Mouse (Mus musculus) forebrain, embryonic 10.5 days (tissue): ENCODE results near the gene Prdx6. TPM values are rescaled to one million over a fixed set of nuclear protein-coding genes. Genes with fewer than 3 reads are reported as not detected.
"Not testable (repeated sequence)": the region's sequence is repeated elsewhere in the genome, so short reads cannot be mapped to it uniquely, and the experiment has no call there.

Experiments used
- DNase-seq: peaks from one replicate; pipeline ENCODE4 v3.0.0-alpha.2; 2017; ENCODE audit warnings: low spot score; ENCODE audit errors: extremely low spot score
- H3K27ac ChIP-seq: fragments of 300-500 bp; sonication (generic); 2 replicates; pipeline ENCODE4 v1.5.1; 2016; ENCODE audit warnings: mild to moderate bottlenecking
- H3K27me3 ChIP-seq: fragments of 300-500 bp; sonication (generic); 2 replicates; pipeline ENCODE4 v1.6.1; 2016; ENCODE audit warnings: mild to moderate bottlenecking; ENCODE audit not compliant: poor library complexity, severe bottlenecking
- H3K36me3 ChIP-seq: fragments of 300-500 bp; sonication (generic); replicated peaks from 2 replicates; pipeline ENCODE4 v1.6.1; 2016; ENCODE audit warnings: mild to moderate bottlenecking, moderate library complexity
- H3K4me1 ChIP-seq: fragments of 300-500 bp; sonication (generic); 2 replicates; pipeline ENCODE4 v1.6.1; 2016
- H3K4me3 ChIP-seq: fragments of 300-500 bp; sonication (generic); 2 replicates; pipeline ENCODE4 v1.5.1; 2016; ENCODE audit warnings: mild to moderate bottlenecking, moderate library complexity
- H3K9me3 ChIP-seq: fragments of 300-500 bp; sonication (generic); 2 replicates; pipeline ENCODE4 v1.6.1; 2016; ENCODE audit warnings: mild to moderate bottlenecking, moderate library complexity
- WGBS: fragments of 180-500 bp; shearing (Covaris S2); methylation state at CpG from one replicate; pipeline ENCODE4 v1.1.7; 2016; 5-methylcytosine and 5-hydroxymethylcytosine counted together
- polyA plus RNA-seq: library from polyadenylated mRNA; unstranded; fragments of >200 nt; fragmentation: Nextera tagmentation; extraction: Ambion mirVana; gene quantifications from 2 replicates; pipeline ENCODE4 v1.2.1, GENCODE M21; 2016

Gene Prdx6
- polyA plus RNA-seq, 1 experiment from 2014 or later: 663 TPM

GRCm38 (mm10) chr1:161247643-161248580 lies 3.1 kb downstream of the Prdx6 start:
- peaks cover 16% of the 10 kb centered on the region for H3K27me3 ChIP-seq
- H3K27ac ChIP-seq: no peak overlapping the region
- no peaks in the 10 kb centered on the region for H3K9me3 ChIP-seq
- peaks cover 39% of the 10 kb centered on the region for H3K4me1 ChIP-seq
- DNase-seq: no peak
- H3K36me3 ChIP-seq: peaks cover 55% of the 10 kb centered on the region
- WGBS: 80% methylated on average over 11 of the region's 11 CpGs
- H3K4me3 ChIP-seq: peak overlapping the region; percentile 95

- no peak overlapping the region for H3K27ac ChIP-seq
- 88% methylated on average over 3 of the region's 3 CpGs for WGBS
- no peaks in the 10 kb centered on the region for H3K9me3 ChIP-seq
- H3K27me3 ChIP-seq: peaks cover 8% of the 10 kb centered on the region
- no peak for DNase-seq
- peaks cover 63% of the 10 kb centered on the region for H3K36me3 ChIP-seq
- no peak overlapping the region for H3K4me3 ChIP-seq
- H3K4me1 ChIP-seq: peaks cover 39% of the 10 kb centered on the region
Observed at GRCm38 (mm10) chr1:161247176-161247575, 3.8 kb downstream of the Prdx6 start.

DNA sequence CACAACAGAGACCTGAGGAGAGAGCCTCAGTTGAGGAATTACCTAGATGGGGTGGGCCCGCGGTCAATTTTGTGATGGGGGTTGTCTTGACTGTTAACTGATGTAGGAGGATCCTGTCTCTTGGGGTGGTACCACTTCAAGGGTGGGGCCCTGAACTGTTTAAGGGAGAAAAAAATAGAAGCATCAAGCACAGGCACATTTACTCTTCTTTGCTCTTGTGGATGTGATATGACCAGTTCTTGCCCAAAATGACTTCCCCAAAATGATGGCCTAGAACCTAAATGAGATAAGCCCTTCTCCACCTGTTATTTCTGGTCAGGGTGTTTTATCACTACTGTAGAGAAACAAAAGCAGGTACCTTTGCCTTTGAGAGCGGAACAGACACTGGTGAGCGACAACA lies 13.3 kb downstream of the Prdx6 start:
- Histone ChIP-seq H3K9me3 (no peaks in the 10 kb centered on the region), H3K36me3 (peaks cover 82% of the 10 kb centered on the region)
- 93% methylated on average over 4 of the region's 4 CpGs for WGBS

DNA sequence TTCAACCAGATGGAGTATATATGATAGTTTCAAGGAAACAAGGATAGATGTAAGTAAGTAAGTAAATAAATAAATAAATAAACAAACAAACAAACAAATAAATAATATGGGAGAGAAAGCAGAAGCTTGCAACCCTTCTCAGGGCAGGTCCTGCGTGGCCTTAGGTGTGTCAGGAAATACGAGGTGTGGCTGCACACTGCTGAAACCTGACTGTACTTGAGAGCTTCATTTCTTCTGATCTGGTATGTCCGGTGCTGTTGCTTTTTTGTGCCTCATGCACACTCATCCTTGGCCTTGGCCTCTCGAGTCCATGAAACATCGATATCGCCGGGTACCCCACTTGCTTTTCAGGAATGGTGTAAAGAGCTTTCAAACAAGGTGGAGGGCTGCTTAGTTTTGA lies 13.7 kb downstream of the Prdx6 start:
- Histone ChIP-seq H3K9me3 (no peaks in the 10 kb centered on the region), H3K36me3 (peaks cover 78% of the 10 kb centered on the region), H3K4me1 (no peaks in the 10 kb centered on the region), H3K27ac (no peak overlapping the region), H3K4me3 (no peak overlapping the region), H3K27me3 (no peaks in the 10 kb centered on the region)
- DNase-seq: no peak
- WGBS: 93% methylated on average over 7 of the region's 7 CpGs

More for the DNA sequence above, 13.3 kb downstream of the Prdx6 start:
- Histone ChIP-seq H3K27me3 (no peaks in the 10 kb centered on the region), H3K27ac (no peak overlapping the region), H3K4me3 (no peak overlapping the region), H3K4me1 (no peaks in the 10 kb centered on the region)
- DNase-seq: no peak

- Histone ChIP-seq H3K4me3 (no peak overlapping the region), H3K36me3 (peaks cover 38% of the 10 kb centered on the region), H3K4me1 (no peaks in the 10 kb centered on the region), H3K27me3 (no peaks in the 10 kb centered on the region), H3K9me3 (no peaks in the 10 kb centered on the region), H3K27ac (no peak overlapping the region)
- 91% methylated on average over 13 of the region's 13 CpGs for WGBS
- DNase-seq: no peak
Observed at GRCm38 (mm10) chr1:161233226-161233839, 17.7 kb downstream of the Prdx6 start.

- Histone ChIP-seq H3K27ac (no peak overlapping the region), H3K27me3 (no peaks in the 10 kb centered on the region), H3K9me3 (no peaks in the 10 kb centered on the region), H3K36me3 (peaks cover 27% of the 10 kb centered on the region), H3K4me3 (no peak overlapping the region), H3K4me1 (no peaks in the 10 kb centered on the region)
- DNase-seq: no peak
- WGBS: 90% methylated on average over 5 of the region's 5 CpGs
Observed at GRCm38 (mm10) chr1:161232181-161232580, 18.8 kb downstream of the Prdx6 start.

GRCm38 (mm10) chr1:161224837-161225236 lies 26.2 kb downstream of the Prdx6 start:
- Histone ChIP-seq H3K27ac (no peak overlapping the region), H3K36me3 (no peaks in the 10 kb centered on the region), H3K4me1 (peaks cover 12% of the 10 kb centered on the region), H3K4me3 (no peak overlapping the region), H3K27me3 (no peaks in the 10 kb centered on the region), H3K9me3 (no peaks in the 10 kb centered on the region)
- WGBS: 73% methylated on average over 5 of the region's 5 CpGs
- DNase-seq: no peak

GRCm38 (mm10) chr1:161219816-161220215 lies 31.2 kb downstream of the Prdx6 start:
- Histone ChIP-seq H3K4me1 (peaks cover 12% of the 10 kb centered on the region), H3K36me3 (no peaks in the 10 kb centered on the region), H3K27me3 (no peaks in the 10 kb centered on the region), H3K4me3 (no peak overlapping the region), H3K27ac (no peak overlapping the region), H3K9me3 (no peaks in the 10 kb centered on the region)
- no peak for DNase-seq
- 72% methylated on average over 3 of the region's 3 CpGs for WGBS

DNA sequence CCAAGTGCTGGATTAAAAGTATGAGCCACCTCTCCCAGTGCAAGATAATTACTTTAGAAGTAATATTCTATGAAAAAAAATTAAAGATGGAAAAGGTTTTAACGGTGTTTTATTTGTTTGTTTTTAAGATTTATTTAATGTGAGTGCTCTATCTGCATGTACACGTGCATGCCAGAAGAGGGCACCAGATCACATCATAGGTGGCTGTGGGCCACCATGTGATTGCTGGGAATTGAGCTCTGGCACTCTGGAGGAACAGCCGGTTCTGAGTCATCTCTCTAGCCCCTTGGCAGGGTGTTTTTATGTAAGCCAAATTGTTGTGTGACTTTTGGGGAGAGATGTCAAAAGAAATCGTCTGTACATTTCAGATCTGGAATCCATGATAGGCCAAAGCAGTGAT lies 36.6 kb downstream of the Prdx6 start:
- no peak for DNase-seq
- no peaks in the 10 kb centered on the region for H3K27me3 ChIP-seq
- 41% methylated on average over 4 of the region's 4 CpGs for WGBS
- H3K9me3 ChIP-seq: no peaks in the 10 kb centered on the region
- H3K4me1 ChIP-seq: no peaks in the 10 kb centered on the region
- H3K4me3 ChIP-seq: no peak overlapping the region
- no peak overlapping the region for H3K27ac ChIP-seq
- H3K36me3 ChIP-seq: no peaks in the 10 kb centered on the region

DNA sequence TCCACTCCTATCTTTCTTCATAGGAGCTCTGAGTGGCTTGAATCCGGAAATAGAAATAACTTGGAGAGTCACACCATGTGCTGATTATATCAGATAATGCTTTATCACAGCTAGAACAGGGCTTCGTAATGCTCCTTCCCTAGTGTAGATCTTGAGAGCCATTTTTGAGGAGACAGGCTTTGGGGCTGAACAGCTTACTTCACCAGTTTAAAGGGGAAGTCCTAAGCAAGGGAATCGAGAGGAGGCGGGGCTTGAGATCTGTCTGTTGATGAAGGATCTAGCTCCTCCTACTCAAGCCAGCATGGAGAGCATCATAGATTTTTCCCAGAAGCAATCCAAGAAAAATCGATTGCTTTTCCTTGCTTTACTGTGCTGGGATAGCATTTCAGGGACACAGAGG lies 51.2 kb downstream of the Prdx6 start:
- Histone ChIP-seq H3K36me3 (no peaks in the 10 kb centered on the region), H3K27me3 (no peaks in the 10 kb centered on the region), H3K4me3 (no peak overlapping the region), H3K27ac (no peak overlapping the region), H3K4me1 (peaks cover 5% of the 10 kb centered on the region), H3K9me3 (no peaks in the 10 kb centered on the region)
- no peak for DNase-seq
- 80% methylated on average over 5 of the region's 5 CpGs for WGBS

DNA sequence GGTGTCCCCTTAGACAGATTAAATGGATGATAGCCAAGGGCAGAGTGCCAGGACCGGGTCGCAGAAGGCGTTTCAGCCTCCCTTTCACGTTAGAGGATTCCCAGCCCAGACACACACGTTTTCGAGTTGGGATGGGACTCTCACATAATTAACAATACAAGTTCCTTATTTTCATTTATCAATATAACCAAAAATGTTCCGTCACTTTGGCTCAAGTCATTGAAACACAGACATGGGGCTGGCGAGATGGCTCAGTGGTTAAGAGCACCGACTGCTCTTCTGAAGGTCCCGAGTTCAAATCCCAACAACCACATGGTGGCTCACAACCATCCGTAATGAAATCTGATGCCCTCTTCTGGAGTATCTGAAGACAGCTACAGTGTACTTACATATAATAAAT lies 54.7 kb downstream of the Prdx6 start:
- peak overlapping the region; percentile 80 for H3K27ac ChIP-seq
- whole genome bisulfite sequencing: 60% methylated on average over 11 of the region's 11 CpGs
- not testable (repeated sequence) for H3K9me3 ChIP-seq

GRCm38 (mm10) chr1:161195541-161196351 lies 55.3 kb downstream of the Prdx6 start:
- peak overlapping the region; percentile 57 for H3K4me3 ChIP-seq
- H3K27ac ChIP-seq: peak overlapping the region; percentile 80
- no peaks in the 10 kb centered on the region for H3K36me3 ChIP-seq
- WGBS: under 1% methylated on average over 16 of the region's 16 CpGs
- no peaks in the 10 kb centered on the region for H3K9me3 ChIP-seq
- no peaks in the 10 kb centered on the region for H3K27me3 ChIP-seq
- DNase-seq: peak; percentile 77
- H3K4me1 ChIP-seq: peaks cover 5% of the 10 kb centered on the region

More for the DNA sequence above, 54.7 kb downstream of the Prdx6 start:
- H3K36me3 ChIP-seq, DNase-seq, H3K27me3 ChIP-seq, H3K4me1 ChIP-seq: not testable (repeated sequence)
- peak overlapping the region; percentile 57 for H3K4me3 ChIP-seq
